Mouse (Mus musculus) midbrain, embryonic 16.5 days (tissue): ENCODE data around the gene Znfx1. TPM values are rescaled to one million over a fixed set of nuclear protein-coding genes. Genes with fewer than 3 reads are reported as not detected.

Experiments used
- ATAC-seq: fragments of 200-750 bp; cut with Nextera tagmentation; 2 replicates; pipeline ENCODE4 v1.8.0; 2017; ENCODE audit warnings: moderate TSS enrichment
- H3K27ac ChIP-seq: fragments of 300-500 bp; sonication (generic); 2 replicates; pipeline ENCODE4 v1.5.1; 2014; ENCODE audit warnings: mild to moderate bottlenecking, low read length, mixed read lengths
- H3K27me3 ChIP-seq: fragments of 300-500 bp; sonication (generic); 2 replicates; pipeline ENCODE4 v1.6.1; 2014; ENCODE audit warnings: low read depth, low read length, mixed read lengths; ENCODE audit not compliant: control insufficient read depth, insufficient read depth
- H3K36me3 ChIP-seq: fragments of 300-500 bp; sonication (generic); 2 replicates; pipeline ENCODE4 v1.6.1; 2014; ENCODE audit warnings: mild to moderate bottlenecking, low read length, moderate library complexity, mixed read lengths; ENCODE audit not compliant: control insufficient read depth, insufficient read depth
- H3K4me1 ChIP-seq: fragments of 300-500 bp; sonication (generic); 2 replicates; pipeline ENCODE4 v1.6.1; 2014; ENCODE audit warnings: mild to moderate bottlenecking, low read length, mixed read lengths; ENCODE audit not compliant: control insufficient read depth, insufficient read depth
- H3K4me2 ChIP-seq: fragments of 300-500 bp; sonication (generic); 2 replicates; pipeline ENCODE4 v1.6.1; 2014; ENCODE audit warnings: mild to moderate bottlenecking, low read length, mixed read lengths
- H3K4me3 ChIP-seq: fragments of 300-500 bp; sonication (generic); 2 replicates; pipeline ENCODE4 v1.5.1; 2014; ENCODE audit warnings: low read depth, mild to moderate bottlenecking, low read length, moderate library complexity, mixed read lengths
- H3K9ac ChIP-seq: fragments of 300-500 bp; sonication (generic); 2 replicates; pipeline ENCODE4 v1.6.1; 2014; ENCODE audit warnings: low read depth, low read length, mixed read lengths
- H3K9me3 ChIP-seq: fragments of 300-500 bp; sonication (generic); replicated peaks from 2 replicates; pipeline ENCODE4 v1.6.1; 2014; ENCODE audit warnings: mild to moderate bottlenecking, low read length, mixed read lengths; ENCODE audit not compliant: control insufficient read depth, poor library complexity, severe bottlenecking
- WGBS: fragments of 180-500 bp; shearing (Covaris S2); extraction: QIAGEN DNeasy Blood & Tissue Kit; methylation state at CpG from one replicate; pipeline ENCODE4 v1.1.7; 2014; 5-methylcytosine and 5-hydroxymethylcytosine counted together
- polyA plus RNA-seq: library from polyadenylated mRNA; unstranded; fragments of >200 nt; fragmentation: Nextera tagmentation; extraction: Ambion mirVana; gene quantifications from 2 replicates; pipeline ENCODE4 v1.2.1, GENCODE M21; 2015

Gene Znfx1
- polyA plus RNA-seq, 1 experiment from 2014 or later: 6.2 TPM

DNA sequence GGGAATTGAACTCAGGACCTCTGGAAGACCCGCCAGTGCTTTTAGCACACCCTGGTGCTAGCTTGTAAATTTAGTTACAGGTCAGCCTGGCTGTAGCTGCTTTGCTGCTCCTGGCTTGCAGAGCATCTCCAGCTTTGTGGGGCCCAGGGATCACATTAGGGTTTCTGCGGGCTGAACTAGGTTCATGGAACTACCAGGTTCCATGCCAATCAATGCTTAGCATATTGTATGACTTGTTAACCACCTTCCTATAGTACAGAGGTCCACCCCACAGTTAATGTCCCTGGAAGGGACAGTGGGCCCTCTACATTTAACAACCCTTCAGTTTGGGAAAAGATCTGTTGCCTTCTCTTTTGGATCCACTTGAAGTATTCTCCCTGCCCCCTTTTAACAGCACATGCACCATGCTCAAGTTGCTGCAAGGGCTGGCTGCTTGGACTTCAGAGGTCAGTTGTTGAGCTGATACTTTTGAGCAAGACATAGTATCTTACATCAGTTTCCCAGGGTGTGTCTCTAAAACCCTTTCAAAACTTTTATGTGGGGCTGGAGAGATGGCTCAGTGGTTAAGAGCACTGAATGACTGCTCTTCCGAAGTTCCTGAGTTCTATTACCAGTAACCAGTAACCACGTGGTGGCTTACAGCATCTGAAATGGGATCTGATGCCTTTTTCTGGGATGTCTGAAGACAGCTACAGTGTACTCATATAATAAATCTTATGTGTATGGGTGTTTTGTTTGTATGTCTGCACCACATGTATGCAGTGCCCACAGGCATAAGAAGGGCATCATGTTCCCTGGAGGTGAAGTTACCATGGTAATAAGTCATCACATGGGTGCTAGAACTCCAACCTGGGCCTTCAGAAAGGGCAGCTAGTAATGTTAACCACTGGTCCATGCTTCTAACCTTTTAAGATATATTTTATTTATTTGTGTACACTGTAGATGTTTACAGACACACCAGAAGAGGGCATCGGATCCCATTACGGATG, 4.0 kb upstream of the Znfx1 start:
- Histone ChIP-seq H3K27ac (no peak overlapping the region), H3K9ac (no peak overlapping the region)

DNA sequence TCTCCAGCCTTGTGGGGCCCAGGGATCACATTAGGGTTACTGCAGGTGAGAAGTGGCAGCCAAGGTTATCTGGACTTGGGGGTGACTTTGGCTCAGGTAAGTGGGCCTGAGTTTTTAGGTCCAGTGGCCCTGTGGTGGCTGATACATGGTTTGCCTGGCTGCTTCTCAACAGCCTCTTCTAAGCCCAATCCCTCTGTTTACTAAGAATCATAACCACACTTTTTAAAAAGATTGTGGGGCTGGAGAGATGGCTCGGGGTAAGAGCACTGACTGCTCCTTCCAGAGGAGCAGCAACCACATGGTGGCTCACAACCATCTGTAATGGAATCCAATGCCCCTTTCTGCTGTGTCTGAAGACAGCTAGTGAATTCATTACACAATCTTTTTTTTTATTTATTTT, 3.2 kb upstream of the Znfx1 start:
- Histone ChIP-seq H3K4me2 (no peak overlapping the region), H3K36me3 (peaks cover 16% of the 10 kb centered on the region)

More for the DNA sequence above, 4.0 kb upstream of the Znfx1 start:
- no peak overlapping the region for H3K4me3 ChIP-seq
- peaks cover 16% of the 10 kb centered on the region for H3K36me3 ChIP-seq
- H3K9me3 ChIP-seq: no peaks in the 10 kb centered on the region
- H3K27me3 ChIP-seq: no peaks in the 10 kb centered on the region
- 30% methylated on average over 6 of the region's 6 CpGs for WGBS
- H3K4me1 ChIP-seq: peaks cover 17% of the 10 kb centered on the region
- no peak overlapping the region for H3K4me2 ChIP-seq
- ATAC-seq: no peak

DNA sequence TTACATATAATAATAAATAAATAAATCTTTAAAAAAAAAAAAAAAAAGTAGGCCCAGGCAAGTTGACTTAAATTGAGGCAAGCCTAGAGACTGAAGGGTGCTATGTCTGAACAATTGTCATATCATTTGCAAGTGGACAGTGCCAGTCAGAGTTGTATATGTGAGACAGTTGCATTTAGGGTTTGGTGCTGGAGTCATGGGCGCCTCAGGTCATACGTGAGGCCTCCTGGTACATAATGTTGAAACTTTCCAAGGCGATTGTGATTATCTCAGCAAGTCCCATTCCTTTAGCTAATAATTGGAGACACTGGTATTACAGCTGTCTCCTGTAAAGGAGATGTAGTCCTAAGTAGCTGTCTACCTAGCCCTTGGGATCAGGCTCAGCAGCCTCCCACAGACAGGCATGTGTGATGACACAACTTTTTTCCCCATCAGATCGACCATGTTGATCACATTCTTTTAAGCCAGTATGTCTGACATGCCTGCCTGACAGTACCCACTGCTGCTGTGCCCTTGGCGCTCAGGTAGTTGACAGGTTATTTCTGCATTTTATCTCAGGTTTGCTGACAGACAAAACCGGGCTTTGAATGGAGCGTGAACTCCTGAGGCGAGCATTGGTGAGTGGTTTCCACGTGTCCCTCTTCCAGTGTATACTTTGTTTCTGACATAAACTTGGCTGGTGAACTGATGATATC, 1.9 kb upstream of the Znfx1 start:
- Histone ChIP-seq H3K36me3 (peaks cover 16% of the 10 kb centered on the region), H3K4me2 (peak overlapping the region; percentile 81), H3K9ac (peak overlapping the region; percentile 62), H3K9me3 (no peaks in the 10 kb centered on the region), H3K4me1 (peaks cover 33% of the 10 kb centered on the region), H3K4me3 (peak overlapping the region; percentile 91), H3K27me3 (no peaks in the 10 kb centered on the region), H3K27ac (0 out of 2 replicates have a peak overlapping the region, but pooled peaks have one; percentile 5)
- no peak for ATAC-seq
- 29% methylated on average over 9 of the region's 9 CpGs for WGBS

More for the DNA sequence above, 3.2 kb upstream of the Znfx1 start:
- no peak overlapping the region for H3K4me3 ChIP-seq
- no peak for ATAC-seq
- no peaks in the 10 kb centered on the region for H3K27me3 ChIP-seq
- no peak overlapping the region for H3K9ac ChIP-seq
- 75% methylated on average over 1 of the region's 1 CpGs for WGBS
- no peak overlapping the region for H3K27ac ChIP-seq
- H3K9me3 ChIP-seq: no peaks in the 10 kb centered on the region
- peaks cover 25% of the 10 kb centered on the region for H3K4me1 ChIP-seq

DNA sequence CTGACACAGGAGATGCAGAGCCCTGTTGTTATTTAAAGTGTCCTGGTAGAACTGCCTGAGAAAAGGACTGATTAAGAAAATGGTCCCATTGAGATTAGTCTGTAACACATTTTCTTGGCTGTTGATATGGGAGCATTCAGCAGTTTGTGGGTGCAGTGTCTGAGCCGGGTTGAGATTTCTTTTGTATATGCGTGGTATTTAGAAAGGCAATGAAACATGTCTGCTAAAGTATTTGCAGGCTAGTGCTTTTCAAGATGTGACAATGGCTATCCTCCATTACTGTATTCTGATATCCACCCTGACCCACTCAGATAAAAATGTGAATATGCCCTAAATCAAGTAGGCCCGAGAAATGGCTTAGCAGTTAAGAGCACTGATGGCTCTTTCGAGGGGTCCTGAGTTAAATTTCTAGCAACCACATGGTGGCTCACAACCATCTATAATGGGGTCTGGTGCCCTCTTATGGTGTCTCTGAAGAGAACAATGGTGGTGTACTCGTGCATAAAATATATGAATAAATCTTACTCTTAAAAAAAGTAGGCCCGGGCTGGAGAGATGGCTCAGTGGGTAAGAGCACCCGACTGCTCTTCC, 1.2 kb upstream of the Znfx1 start:
- Histone ChIP-seq H3K9ac (peak overlapping the region; percentile 75), H3K4me1 (peaks cover 33% of the 10 kb centered on the region), H3K27me3 (no peaks in the 10 kb centered on the region), H3K9me3 (no peaks in the 10 kb centered on the region), H3K4me2 (peak overlapping the region; percentile 81), H3K36me3 (peaks cover 16% of the 10 kb centered on the region), H3K4me3 (peak overlapping the region; percentile 91), H3K27ac (peak overlapping the region; percentile 86)
- ATAC-seq: no peak
- 2% methylated on average over 7 of the region's 7 CpGs for WGBS

DNA sequence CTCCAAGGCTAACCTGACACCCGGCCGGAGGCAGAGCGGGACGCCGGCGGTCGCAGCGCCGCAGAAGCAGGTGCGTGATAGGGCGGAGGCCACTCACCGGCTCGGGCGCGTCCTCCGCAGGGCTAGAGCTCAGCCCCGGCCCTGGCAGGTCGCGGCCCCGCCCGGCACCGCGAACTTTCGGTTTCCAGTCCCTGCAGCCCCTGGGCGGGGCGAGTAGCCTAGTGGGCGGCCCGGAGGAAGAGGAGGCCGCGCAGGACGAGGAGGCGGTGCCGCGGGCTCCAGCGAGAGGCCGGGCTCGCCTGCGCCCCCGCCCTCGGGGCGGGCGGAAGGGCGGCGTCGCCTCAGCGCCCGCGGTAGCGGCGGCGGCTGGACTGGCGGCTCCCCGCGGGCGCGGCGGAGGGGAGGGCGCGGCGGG, 311 bp downstream of the Znfx1 start:
- peak; percentile 83 for ATAC-seq
- Histone ChIP-seq H3K27ac (peak overlapping the region; percentile 92), H3K4me2 (peak overlapping the region; percentile 78), H3K27me3 (no peaks in the 10 kb centered on the region), H3K4me1 (peaks cover 33% of the 10 kb centered on the region), H3K9ac (peak overlapping the region; percentile 96), H3K9me3 (no peaks in the 10 kb centered on the region), H3K4me3 (peak overlapping the region; percentile 91), H3K36me3 (peaks cover 18% of the 10 kb centered on the region)
- 0% methylated on average over 32 of the region's 60 CpGs for WGBS

DNA sequence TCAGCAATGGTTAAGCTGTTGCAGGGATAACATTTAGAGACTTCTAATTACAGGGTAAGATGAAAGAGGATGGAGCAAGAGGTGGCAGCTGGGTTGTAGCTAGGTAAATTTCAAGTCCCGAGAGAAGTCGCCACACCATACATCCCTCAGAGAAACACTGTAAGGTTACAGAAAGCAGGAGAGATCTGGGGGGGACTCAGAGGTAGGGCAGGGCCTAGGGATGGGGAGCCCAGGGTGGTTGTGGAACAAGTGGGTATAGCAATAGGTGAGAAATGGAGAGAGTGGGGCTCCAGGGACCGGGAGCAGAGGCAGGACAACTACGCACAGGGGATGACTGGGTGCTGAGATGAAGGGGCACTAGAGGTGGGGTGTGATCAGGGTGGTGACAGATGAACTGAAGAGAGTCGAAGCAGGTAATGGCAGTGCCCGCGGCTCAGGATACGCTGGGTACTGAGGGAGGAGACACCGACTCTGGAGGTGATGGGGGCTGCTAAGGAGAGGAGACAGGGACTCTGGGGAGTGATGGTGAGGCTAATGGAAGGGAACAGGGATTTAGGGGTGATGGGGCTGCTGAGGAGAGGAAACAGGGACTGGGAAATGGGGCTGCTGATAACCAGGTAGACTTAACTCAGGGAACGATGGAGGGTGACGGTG, 1.3 kb downstream of the Znfx1 start:
- peaks cover 33% of the 10 kb centered on the region for H3K4me1 ChIP-seq
- no peaks in the 10 kb centered on the region for H3K27me3 ChIP-seq
- no peak; the same call in 1 of the 2 replicates for ATAC-seq
- H3K4me3 ChIP-seq: peak overlapping the region; percentile 91
- peak overlapping the region; percentile 96 for H3K9ac ChIP-seq
- no peak overlapping the region for H3K27ac ChIP-seq
- H3K36me3 ChIP-seq: peaks cover 21% of the 10 kb centered on the region
- no peaks in the 10 kb centered on the region for H3K9me3 ChIP-seq
- peak overlapping the region; percentile 78 for H3K4me2 ChIP-seq
- WGBS: 32% methylated on average over 11 of the region's 11 CpGs

DNA sequence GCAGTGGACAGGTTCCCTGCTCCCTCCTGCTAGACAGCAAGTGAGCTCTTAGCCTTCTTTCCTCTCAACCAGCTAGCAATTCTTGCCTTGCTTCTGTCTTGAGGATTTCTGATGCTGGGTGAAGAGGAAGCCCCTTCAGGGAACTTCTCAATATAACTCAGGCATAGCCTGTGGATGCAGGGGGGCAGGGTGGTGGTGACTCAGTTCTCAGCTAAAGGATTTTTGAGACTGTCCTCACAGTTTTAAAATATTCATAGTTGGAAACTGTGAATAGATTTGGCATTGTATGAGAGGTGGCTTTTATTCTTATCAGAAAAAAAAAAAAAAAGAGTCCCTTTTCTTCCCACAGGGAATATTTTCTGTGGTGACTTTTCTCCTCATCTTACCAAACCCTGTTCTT, 2.1 kb downstream of the Znfx1 start:
- H3K9me3 ChIP-seq: no peaks in the 10 kb centered on the region
- peaks cover 30% of the 10 kb centered on the region for H3K4me1 ChIP-seq
- no peak for ATAC-seq

DNA sequence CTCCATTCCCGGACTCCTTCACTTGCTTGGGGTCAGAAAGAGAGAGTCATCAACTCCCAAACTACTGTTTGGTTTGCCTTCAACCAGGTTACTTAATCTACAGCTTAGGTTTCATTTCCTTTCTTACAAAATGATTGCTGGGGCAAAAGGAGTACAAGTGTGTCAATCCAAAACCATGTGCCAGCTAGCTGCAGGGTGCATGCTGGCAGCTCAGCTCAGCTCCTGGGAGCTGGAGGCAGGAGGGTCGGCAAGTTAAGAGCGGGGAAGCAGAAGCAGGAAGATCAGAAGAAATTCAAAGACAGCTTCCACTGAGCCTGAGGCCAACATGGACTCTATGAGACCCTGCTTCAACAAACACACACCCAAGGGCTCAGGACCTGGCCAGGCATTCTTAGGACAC, 2.5 kb downstream of the Znfx1 start:
- H3K9ac ChIP-seq: peak overlapping the region; percentile 40

More for the DNA sequence above, 2.1 kb downstream of the Znfx1 start:
- H3K27me3 ChIP-seq: no peaks in the 10 kb centered on the region
- peak overlapping the region; percentile 40 for H3K9ac ChIP-seq
- H3K36me3 ChIP-seq: peaks cover 21% of the 10 kb centered on the region
- H3K4me3 ChIP-seq: no peak overlapping the region
- peak overlapping the region; percentile 9; the same call in 1 of the 2 replicates for H3K4me2 ChIP-seq
- no peak overlapping the region for H3K27ac ChIP-seq

More for the DNA sequence above, 2.5 kb downstream of the Znfx1 start:
- 71% methylated on average over 3 of the region's 3 CpGs for WGBS
- no peaks in the 10 kb centered on the region for H3K27me3 ChIP-seq
- no peak overlapping the region for H3K27ac ChIP-seq
- H3K9me3 ChIP-seq: no peaks in the 10 kb centered on the region
- no peak overlapping the region for H3K4me3 ChIP-seq
- ATAC-seq: no peak
- peaks cover 20% of the 10 kb centered on the region for H3K36me3 ChIP-seq
- H3K4me1 ChIP-seq: peaks cover 26% of the 10 kb centered on the region
- H3K4me2 ChIP-seq: peak overlapping the region; percentile 9; the same call in 1 of the 2 replicates
